Mouse (Mus musculus) neural tube, embryonic 11.5 days (tissue): ENCODE results near the gene Ivd. TPM values are rescaled to one million over a fixed set of nuclear protein-coding genes. Genes with fewer than 3 reads are reported as not detected.

Source experiments
- ATAC-seq: fragments of 200-750 bp; cut with Nextera tagmentation; 2 replicates; pipeline ENCODE4 v1.8.0; 2017; ENCODE audit warnings: moderate number of reproducible peaks, mild to moderate bottlenecking, moderate TSS enrichment, moderate library complexity; ENCODE audit not compliant: insufficient read depth, low FRiP score, low TSS enrichment
- DNase-seq: peaks from one replicate; pipeline ENCODE4 v3.0.0-alpha.2; 2015; ENCODE audit warnings: low spot score
- H3K27ac ChIP-seq: fragments of 300-500 bp; sonication (generic); 2 replicates; pipeline ENCODE4 v1.5.1; 2014; ENCODE audit warnings: low read depth, mild to moderate bottlenecking, low read length
- H3K27me3 ChIP-seq: fragments of 300-500 bp; sonication (generic); 2 replicates; pipeline ENCODE4 v1.6.1; 2014; ENCODE audit warnings: mild to moderate bottlenecking, low read length, mixed read lengths; ENCODE audit not compliant: control insufficient read depth, insufficient read depth
- H3K36me3 ChIP-seq: fragments of 300-500 bp; sonication (generic); 2 replicates; pipeline ENCODE4 v1.6.1; 2014; ENCODE audit warnings: mild to moderate bottlenecking, low read length, moderate library complexity, mixed read lengths; ENCODE audit not compliant: control insufficient read depth, insufficient read depth
- H3K4me1 ChIP-seq: fragments of 300-500 bp; sonication (generic); 2 replicates; pipeline ENCODE4 v1.6.1; 2014; ENCODE audit warnings: low read length, mixed read lengths; ENCODE audit not compliant: control insufficient read depth, insufficient read depth
- H3K4me2 ChIP-seq: fragments of 300-500 bp; sonication (generic); 2 replicates; pipeline ENCODE4 v1.6.1; 2014; ENCODE audit warnings: low read depth, mild to moderate bottlenecking, moderate library complexity
- H3K4me3 ChIP-seq: fragments of 300-500 bp; sonication (generic); 2 replicates; pipeline ENCODE4 v1.5.1; 2014; ENCODE audit warnings: low read depth, low read length
- H3K9ac ChIP-seq: fragments of 300-500 bp; sonication (generic); 2 replicates; pipeline ENCODE4 v1.6.1; 2014; ENCODE audit warnings: mild to moderate bottlenecking, low read length
- H3K9me3 ChIP-seq: fragments of 300-500 bp; sonication (generic); 2 replicates; pipeline ENCODE4 v1.6.1; 2016; ENCODE audit warnings: low read length; ENCODE audit not compliant: control insufficient read depth
- WGBS: fragments of 180-500 bp; shearing (Covaris S2); extraction: QIAGEN DNeasy Blood & Tissue Kit; methylation state at CpG from one replicate; pipeline ENCODE4 v1.1.7; 2014; 5-methylcytosine and 5-hydroxymethylcytosine counted together
- polyA plus RNA-seq: library from polyadenylated mRNA; unstranded; fragments of >200 nt; fragmentation: Nextera tagmentation; extraction: Ambion mirVana; gene quantifications from 2 replicates; pipeline ENCODE4 v1.2.1, GENCODE M21; 2014

The Ivd gene
- polyA plus RNA-seq, 1 experiment from 2014 or later, result 53.0 TPM

DNA sequence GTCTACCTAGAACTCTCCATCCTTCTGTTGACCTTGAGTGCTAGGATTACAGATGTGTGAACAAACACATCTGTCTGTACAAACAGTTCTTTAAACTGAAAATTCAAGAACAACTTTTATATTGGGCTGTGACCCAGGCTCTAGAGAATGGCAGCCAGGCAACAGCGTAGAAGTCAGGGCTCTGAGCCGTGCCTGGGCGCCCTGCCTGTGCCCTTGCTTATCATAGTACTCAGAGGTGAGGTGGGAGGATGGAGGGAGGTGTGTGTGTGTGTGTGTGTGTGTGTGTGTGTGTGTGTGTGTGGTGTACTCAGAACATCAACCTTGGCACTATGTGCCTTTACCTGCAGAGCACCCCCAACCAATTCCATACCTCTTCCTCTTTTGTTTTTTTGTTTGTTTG is 46.0 kb downstream of the Ivd start:
- H3K9me3 ChIP-seq, result no peaks in the 10 kb centered on the region
- no peak overlapping the region for H3K4me3 ChIP-seq
- DNase-seq, result no peak
- no peaks in the 10 kb centered on the region for H3K36me3 ChIP-seq
- H3K27ac ChIP-seq, result no peak overlapping the region
- WGBS, result 93% methylated on average over 3 of the region's 3 CpGs
- H3K4me1 ChIP-seq, result peaks cover 8% of the 10 kb centered on the region; the same call in 1 of the 2 replicates
- peaks cover 6% of the 10 kb centered on the region; the same call in 1 of the 2 replicates for H3K27me3 ChIP-seq
- no peak overlapping the region for H3K9ac ChIP-seq
- no peak overlapping the region for H3K4me2 ChIP-seq
- no peak for ATAC-seq

DNA sequence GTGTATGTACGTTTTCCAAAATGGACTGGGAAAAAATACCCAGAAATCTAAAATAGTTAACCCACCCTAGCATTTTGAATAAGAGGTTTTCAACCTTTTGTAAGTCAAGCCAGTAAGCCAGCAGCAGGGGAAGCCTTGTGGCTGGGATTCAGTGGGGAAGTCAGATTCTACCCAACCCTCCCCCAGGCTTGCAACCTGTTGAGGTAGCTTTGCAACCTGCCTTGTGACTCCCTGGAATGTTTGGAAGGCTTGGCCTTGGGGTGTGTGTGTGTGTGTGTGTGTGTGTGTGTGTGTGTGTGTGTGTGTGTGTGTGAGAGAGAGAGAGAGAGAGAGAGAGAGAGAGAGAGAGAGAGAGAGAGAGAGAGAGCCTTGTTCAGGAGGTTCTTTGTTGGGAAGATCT is 47.4 kb downstream of the Ivd start:
- H3K36me3 ChIP-seq, result no peaks in the 10 kb centered on the region
- H3K27me3 ChIP-seq, result no peaks in the 10 kb centered on the region
- H3K9ac ChIP-seq, result no peak overlapping the region
- no peak for ATAC-seq
- H3K4me1 ChIP-seq, result peaks cover 7% of the 10 kb centered on the region; the same call in 1 of the 2 replicates
- no peak overlapping the region for H3K4me3 ChIP-seq
- H3K9me3 ChIP-seq, result no peaks in the 10 kb centered on the region
- DNase-seq, result no peak
- WGBS, result 68% methylated on average over 1 of the region's 1 CpGs
- H3K4me2 ChIP-seq, result no peak overlapping the region
- H3K27ac ChIP-seq, result no peak overlapping the region

DNA sequence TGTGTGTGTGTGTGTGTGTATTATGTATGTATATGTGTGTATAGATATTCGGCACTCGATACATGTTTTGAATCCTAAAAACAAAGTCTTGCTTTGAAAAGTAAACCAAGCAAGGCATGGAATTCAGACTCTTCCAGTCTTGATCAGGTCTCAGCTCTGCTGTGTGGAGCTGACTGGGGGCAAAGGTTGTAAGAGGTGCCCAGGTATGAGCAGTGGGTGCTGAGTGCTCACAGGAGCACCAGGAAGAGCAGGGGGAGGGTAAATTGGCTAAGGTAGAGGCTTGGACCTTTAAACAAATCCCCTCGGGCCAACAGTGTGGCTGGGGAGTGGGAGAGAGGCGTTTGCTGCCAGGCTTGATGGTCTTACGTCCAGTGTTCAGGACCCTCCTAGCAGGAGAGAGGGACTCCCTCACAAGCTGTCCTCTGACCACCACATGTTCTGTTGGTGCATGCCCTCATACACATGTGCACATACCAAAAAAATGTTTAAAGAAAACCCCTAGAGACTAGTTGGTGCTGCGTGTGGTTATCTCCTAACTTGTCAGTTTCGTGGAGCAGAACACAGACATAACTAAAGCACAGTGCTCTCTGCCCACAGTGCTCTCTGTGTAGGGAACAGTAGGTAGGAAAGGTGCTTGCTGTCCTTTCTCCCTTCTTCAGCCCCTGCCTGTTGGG is 49.0 kb downstream of the Ivd start:
- ATAC-seq, result no peak
- no peaks in the 10 kb centered on the region for H3K9me3 ChIP-seq
- no peaks in the 10 kb centered on the region for H3K27me3 ChIP-seq
- no peaks in the 10 kb centered on the region for H3K36me3 ChIP-seq
- no peak overlapping the region for H3K9ac ChIP-seq
- H3K4me2 ChIP-seq, result no peak overlapping the region
- DNase-seq, result no peak
- peaks cover 7% of the 10 kb centered on the region; the same call in 1 of the 2 replicates for H3K4me1 ChIP-seq
- no peak overlapping the region for H3K4me3 ChIP-seq
- H3K27ac ChIP-seq, result no peak overlapping the region
- 80% methylated on average over 7 of the region's 7 CpGs for WGBS

DNA sequence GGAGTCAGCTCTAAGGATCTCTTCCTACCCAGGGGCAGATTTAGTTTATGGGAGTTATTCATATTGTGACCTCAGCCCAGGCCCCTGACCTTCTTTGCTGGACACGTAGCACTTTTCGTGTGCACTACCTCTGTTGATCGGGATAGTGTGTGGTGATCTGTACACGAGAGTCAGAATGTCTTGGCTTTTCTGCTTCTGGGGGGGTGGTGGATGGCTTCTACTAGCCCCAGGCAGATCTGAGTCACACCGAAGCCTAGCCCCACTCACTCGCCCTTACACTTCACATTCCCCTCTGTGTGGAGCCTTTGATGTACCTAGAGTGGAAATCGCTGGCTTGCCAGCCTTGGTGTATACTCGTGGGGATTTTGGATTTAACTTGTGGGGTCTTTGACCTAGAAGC is 51.0 kb downstream of the Ivd start:
- H3K27me3 ChIP-seq, result no peaks in the 10 kb centered on the region
- H3K4me3 ChIP-seq, result no peak overlapping the region
- no peaks in the 10 kb centered on the region for H3K9me3 ChIP-seq
- peaks cover 7% of the 10 kb centered on the region; the same call in 1 of the 2 replicates for H3K4me1 ChIP-seq
- H3K4me2 ChIP-seq, result no peak overlapping the region
- no peak for DNase-seq
- no peak for ATAC-seq
- no peak overlapping the region for H3K27ac ChIP-seq
- no peak overlapping the region for H3K9ac ChIP-seq
- 77% methylated on average over 8 of the region's 8 CpGs for WGBS
- H3K36me3 ChIP-seq, result no peaks in the 10 kb centered on the region

DNA sequence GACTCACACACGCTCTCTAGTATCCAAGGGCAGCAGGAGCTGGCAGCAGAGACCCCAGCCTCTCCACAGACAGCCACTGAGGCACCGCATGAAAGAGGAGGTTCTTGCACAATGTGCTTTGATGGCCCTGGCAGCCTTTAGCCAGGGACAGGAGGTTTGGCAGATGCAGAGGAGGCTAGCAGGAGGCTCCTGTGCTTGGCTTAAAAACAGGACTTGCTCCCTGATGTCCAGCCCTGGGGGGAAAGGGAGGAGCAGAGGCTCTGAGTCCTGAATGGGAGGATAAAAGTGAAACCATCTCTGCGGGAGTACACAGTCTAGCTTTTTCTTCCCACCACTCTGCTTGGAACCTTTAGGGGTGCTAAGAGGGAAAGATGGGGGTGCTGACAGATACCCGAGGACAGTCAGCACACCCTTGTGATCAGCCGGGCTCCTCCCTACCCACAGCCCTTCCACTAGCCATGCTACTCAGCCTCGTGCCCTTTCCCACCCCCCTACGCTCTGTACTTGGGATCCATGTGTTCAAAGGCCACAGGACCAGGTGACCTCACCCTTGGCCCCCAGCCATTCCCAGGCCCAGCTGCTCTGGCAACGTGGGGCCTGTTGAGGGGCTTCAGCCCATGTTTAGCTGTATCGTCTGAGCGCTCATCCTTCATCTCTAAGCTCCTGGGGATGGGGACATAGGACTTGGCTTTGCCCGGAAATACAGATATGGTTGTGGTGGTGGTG is 52.0 kb downstream of the Ivd start:
- Histone ChIP-seq H3K36me3 (no peaks in the 10 kb centered on the region), H3K9ac (no peak overlapping the region), H3K9me3 (no peaks in the 10 kb centered on the region), H3K27me3 (no peaks in the 10 kb centered on the region), H3K4me3 (no peak overlapping the region), H3K27ac (no peak overlapping the region), H3K4me2 (no peak overlapping the region), H3K4me1 (peaks cover 7% of the 10 kb centered on the region; the same call in 1 of the 2 replicates)
- WGBS, result 77% methylated on average over 11 of the region's 11 CpGs
- ATAC-seq (no peak), DNase-seq (no peak)

DNA sequence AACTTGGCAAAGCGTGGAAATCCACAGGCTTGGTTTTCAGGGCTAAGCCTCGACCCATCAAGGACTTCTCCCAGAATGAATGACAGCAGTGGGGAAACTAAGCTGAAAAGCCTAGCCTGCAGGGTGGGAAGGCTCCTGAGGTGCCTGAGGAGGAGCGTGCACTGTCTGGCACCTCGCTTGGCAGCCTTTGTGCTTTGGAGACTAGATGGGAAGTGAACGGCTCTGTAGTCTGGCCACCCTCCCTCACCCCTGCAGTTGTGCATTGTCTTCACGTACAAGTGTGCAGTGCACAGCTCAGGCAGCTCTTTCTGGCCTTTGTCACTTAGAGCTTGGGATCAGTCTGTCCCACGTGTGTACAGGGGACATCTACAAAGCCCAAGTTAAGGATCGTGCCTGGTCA is 52.9 kb downstream of the Ivd start:
- 54% methylated on average over 8 of the region's 8 CpGs for WGBS
- DNase-seq, result no peak
- Histone ChIP-seq H3K9me3 (no peaks in the 10 kb centered on the region), H3K4me2 (no peak overlapping the region), H3K4me3 (no peak overlapping the region), H3K36me3 (no peaks in the 10 kb centered on the region), H3K27ac (no peak overlapping the region), H3K4me1 (peaks cover 7% of the 10 kb centered on the region; the same call in 1 of the 2 replicates), H3K9ac (no peak overlapping the region), H3K27me3 (no peaks in the 10 kb centered on the region)
- ATAC-seq, result no peak

DNA sequence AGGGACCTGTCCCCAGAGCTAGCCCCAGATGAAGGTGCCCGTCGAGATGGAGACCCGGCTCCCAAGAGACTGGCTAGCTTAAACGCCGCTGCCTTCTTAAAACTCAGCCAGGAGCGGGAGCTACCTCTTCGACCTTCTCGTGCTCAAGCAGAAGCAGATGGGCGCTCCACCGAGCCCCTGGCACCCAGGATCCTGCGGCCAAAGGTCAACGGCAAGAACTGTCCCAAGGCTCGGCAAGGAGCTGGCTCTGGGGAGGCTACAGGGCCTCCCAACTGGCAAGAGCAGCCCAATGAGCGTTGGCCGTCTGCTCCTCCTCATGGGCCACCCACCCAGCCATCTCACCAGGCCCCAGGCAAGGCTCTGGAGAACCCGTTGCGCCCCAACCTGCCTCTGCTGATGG is 54.7 kb downstream of the Ivd start:
- peaks cover 7% of the 10 kb centered on the region; the same call in 1 of the 2 replicates for H3K4me1 ChIP-seq
- no peaks in the 10 kb centered on the region for H3K9me3 ChIP-seq
- H3K36me3 ChIP-seq, result peaks cover 4% of the 10 kb centered on the region; the same call in 1 of the 2 replicates
- H3K27me3 ChIP-seq, result no peaks in the 10 kb centered on the region
- DNase-seq (no peak), ATAC-seq (no peak)
- no peak overlapping the region for H3K9ac ChIP-seq
- WGBS, result 92% methylated on average over 17 of the region's 17 CpGs
- no peak overlapping the region for H3K4me3 ChIP-seq
- H3K27ac ChIP-seq, result no peak overlapping the region
- H3K4me2 ChIP-seq, result no peak overlapping the region

DNA sequence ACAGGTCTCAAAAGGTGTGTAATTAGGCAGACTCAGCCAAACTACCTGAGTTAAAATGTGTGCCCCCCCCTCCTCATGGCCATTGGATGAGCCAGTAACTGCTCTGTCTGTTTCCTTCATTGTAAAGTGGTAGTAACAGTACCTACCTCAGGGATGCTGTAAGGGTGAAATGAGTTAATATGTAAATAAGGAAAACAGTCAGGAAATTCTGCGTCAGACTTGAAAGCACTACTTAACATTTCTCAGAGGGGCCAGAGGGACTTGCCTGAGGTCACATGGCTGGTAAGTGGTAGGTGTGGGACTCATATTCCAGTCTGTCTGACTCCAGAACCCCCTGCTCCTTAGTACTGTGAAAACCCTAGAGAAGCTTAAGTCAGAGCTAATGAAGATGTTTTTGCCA is 56.8 kb downstream of the Ivd start:
- no peak overlapping the region for H3K27ac ChIP-seq
- H3K36me3 ChIP-seq, result peaks cover 9% of the 10 kb centered on the region; the same call in 1 of the 2 replicates
- H3K27me3 ChIP-seq, result no peaks in the 10 kb centered on the region
- DNase-seq, result no peak
- no peaks in the 10 kb centered on the region for H3K9me3 ChIP-seq
- no peak overlapping the region for H3K9ac ChIP-seq
- peaks cover 2% of the 10 kb centered on the region; the same call in 1 of the 2 replicates for H3K4me1 ChIP-seq
- no peak overlapping the region for H3K4me3 ChIP-seq
- no peak overlapping the region for H3K4me2 ChIP-seq
- no peak for ATAC-seq
- 67% methylated on average over 1 of the region's 1 CpGs for WGBS

DNA sequence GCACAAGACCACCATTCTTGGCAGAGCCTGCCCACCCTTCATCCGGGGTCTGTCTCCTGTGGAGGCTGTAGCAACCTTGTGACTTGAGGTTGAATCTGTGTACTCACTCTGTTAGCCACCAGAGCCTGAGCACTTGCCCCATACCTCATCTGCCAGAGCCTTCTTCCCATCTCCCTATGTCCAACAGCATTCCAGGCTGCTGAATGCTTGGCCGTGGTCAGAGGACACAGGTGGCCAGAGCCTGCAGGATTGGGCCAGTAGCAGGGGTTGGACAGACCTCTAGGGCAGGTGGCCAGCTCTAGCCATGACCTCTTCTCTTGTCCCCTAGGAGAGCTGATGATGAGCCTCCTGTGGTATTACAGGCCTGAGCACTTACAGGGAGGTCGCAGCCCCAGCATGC is 58.7 kb downstream of the Ivd start:
- Histone ChIP-seq H3K27ac (no peak overlapping the region), H3K27me3 (no peaks in the 10 kb centered on the region), H3K9ac (no peak overlapping the region), H3K9me3 (no peaks in the 10 kb centered on the region), H3K36me3 (peaks cover 9% of the 10 kb centered on the region; the same call in 1 of the 2 replicates), H3K4me1 (no peaks in the 10 kb centered on the region), H3K4me2 (no peak overlapping the region), H3K4me3 (no peak overlapping the region)
- 70% methylated on average over 3 of the region's 3 CpGs for WGBS
- no peak for DNase-seq
- ATAC-seq, result no peak
